Mouse (Mus musculus) frontal cortex, adult 2 months (tissue): ENCODE results near the gene Tap1. TPM values are rescaled to one million over a fixed set of nuclear protein-coding genes. Genes with fewer than 3 reads are reported as not detected.
A peak's percentile ranks its signal among the peaks of the same experiment; 100 is the strongest.
"Not testable (repeated sequence)": the region's sequence is repeated elsewhere in the genome, so short reads cannot be mapped to it uniquely, and the experiment has no call there.

Experiments used
- DNase-seq, 2 experiments: peaks; one replicate each; pipeline ENCODE4 v3.0.0; 2022; ENCODE audit warnings: low spot score in 1 of 2; ENCODE audit errors: extremely low spot score in 1 of 2
- polyA plus RNA-seq: library from polyadenylated mRNA; depleted of rRNA; stranded (reverse); fragments of >200 nt; gene quantifications from 2 replicates; pipeline ENCODE4 v1.2.3, GENCODE M21; 2012; rRNA removed

The Tap1 gene
- polyA plus RNA-seq, 1 experiment = 4.1 TPM

- DNase-seq = no peak
These were observed 37.5 kb downstream of the Tap1 start for GRCm38 (mm10) chr17:34224816-34225215.

GRCm38 (mm10) chr17:34225426-34225825 lies 38.1 kb downstream of the Tap1 start:
- no peak for DNase-seq

GRCm38 (mm10) chr17:34225911-34226310 lies 38.6 kb downstream of the Tap1 start:
- DNase-seq = not testable (repeated sequence)

- not testable (repeated sequence) for DNase-seq
These were observed 43.6 kb downstream of the Tap1 start for GRCm38 (mm10) chr17:34230971-34231370.

- not testable (repeated sequence) for DNase-seq
These were observed 44.7 kb downstream of the Tap1 start for GRCm38 (mm10) chr17:34232021-34232420.

GRCm38 (mm10) chr17:34234926-34235325 lies 47.6 kb downstream of the Tap1 start:
- DNase-seq = peak in 1 of 2 experiments; percentile 76

- DNase-seq = no peak
These were observed 49.3 kb downstream of the Tap1 start for GRCm38 (mm10) chr17:34236691-34237090.

- DNase-seq = no peak
These were observed 50.4 kb downstream of the Tap1 start for GRCm38 (mm10) chr17:34237741-34238140.

- peak in 1 of 2 experiments; percentile 74 for DNase-seq
These were observed 51.4 kb downstream of the Tap1 start, which contains the start of gene H2-Ob for GRCm38 (mm10) chr17:34238706-34239105. TSS of gene H2-Ob (plus strand) at chr17:34238903.

- no peak for DNase-seq
These were observed 52.3 kb downstream of the Tap1 start for GRCm38 (mm10) chr17:34239601-34240041.

GRCm38 (mm10) chr17:34240366-34240765 lies 53.0 kb downstream of the Tap1 start:
- no peak for DNase-seq

- DNase-seq = no peak
These were observed 53.6 kb downstream of the Tap1 start for GRCm38 (mm10) chr17:34240916-34241315.

- DNase-seq = no peak
These were observed 57.3 kb downstream of the Tap1 start for GRCm38 (mm10) chr17:34244656-34245055.

Other genes with a start within 250 kb of the Tap1 start
- gene Pfdn6, start 247.2 kb upstream of the Tap1 start, polyA plus RNA-seq = 101 and 130 TPM in 2 replicates
- 13.3 and 13.7 TPM in 2 replicates for gene Wdr46, start 246.9 kb upstream of the Tap1 start, polyA plus RNA-seq
- gene B3galt4, start 236.1 kb upstream of the Tap1 start, polyA plus RNA-seq = 6.9 and 7.5 TPM in 2 replicates
- gene Vps52, start 231.7 kb upstream of the Tap1 start, polyA plus RNA-seq = 69.5 and 70.5 TPM in 2 replicates
- gene Rps18, start 231.6 kb upstream of the Tap1 start, polyA plus RNA-seq = 488 and 518 TPM in 2 replicates
- gene H2-K1, start 187.2 kb upstream of the Tap1 start, polyA plus RNA-seq = 75.5 and 94.5 TPM in 2 replicates
- gene Ring1, start 162.9 kb upstream of the Tap1 start, polyA plus RNA-seq = 80.9 and 89.6 TPM in 2 replicates
- gene H2-Ke6, start 159.5 kb upstream of the Tap1 start, polyA plus RNA-seq = 84.6 and 87.2 TPM in 2 replicates
- 101 and 102 TPM in 2 replicates for gene Slc39a7, start 155.9 kb upstream of the Tap1 start, polyA plus RNA-seq
- gene Rxrb, start 155.7 kb upstream of the Tap1 start, polyA plus RNA-seq = 69.5 and 79.4 TPM in 2 replicates
- 10.0 and 10.7 TPM in 2 replicates for gene Col11a2, start 148.1 kb upstream of the Tap1 start, polyA plus RNA-seq
- gene H2-Oa, start 95.2 kb upstream of the Tap1 start, polyA plus RNA-seq = 1.1 and 1.2 TPM in 2 replicates
- gene H2-DMa, start 68.0 kb upstream of the Tap1 start, polyA plus RNA-seq = 26.3 and 26.8 TPM in 2 replicates
- 167 and 194 TPM in 2 replicates for gene Brd2, start 64.9 kb upstream of the Tap1 start, polyA plus RNA-seq
- 0.99 and 1.1 TPM in 2 replicates for gene H2-DMb2, start 44.2 kb upstream of the Tap1 start, polyA plus RNA-seq
- 3.1 and 3.5 TPM in 2 replicates for gene H2-DMb1, start 34.5 kb upstream of the Tap1 start, polyA plus RNA-seq
- gene Psmb9, start 211 bp downstream of the Tap1 start, polyA plus RNA-seq = 4.5 and 4.7 TPM in 2 replicates
- gene Psmb8, start 10.2 kb downstream of the Tap1 start, polyA plus RNA-seq = 10.1 and 12.1 TPM in 2 replicates
- gene Tap2, start 16.0 kb downstream of the Tap1 start, polyA plus RNA-seq = 9.1 and 10.1 TPM in 2 replicates
- gene H2-Ob, start 51.4 kb downstream of the Tap1 start, polyA plus RNA-seq = 0.78 and 1.1 TPM in 2 replicates
- 4.7 and 5.2 TPM in 2 replicates for gene H2-Ab1, start 70.1 kb downstream of the Tap1 start, polyA plus RNA-seq
- gene H2-Aa, start 100.3 kb downstream of the Tap1 start, polyA plus RNA-seq = 3.4 and 3.8 TPM in 2 replicates
- gene H2-Eb1, start 118.3 kb downstream of the Tap1 start, polyA plus RNA-seq = 3.2 and 5.1 TPM in 2 replicates
- not detected in 2 replicates for gene H2-Eb2, start 138.1 kb downstream of the Tap1 start, polyA plus RNA-seq
- 0.06 TPM in 1 of 2 replicates, not detected in the other for gene Btnl2, start 167.3 kb downstream of the Tap1 start, polyA plus RNA-seq
- not detected in 2 replicates for gene Btnl1, start 189.6 kb downstream of the Tap1 start, polyA plus RNA-seq
- 10.7 and 11.1 TPM in 2 replicates for gene BC051142, start 211.3 kb downstream of the Tap1 start, polyA plus RNA-seq